ENCODE assay signal across 9 mouse cellular contexts in genomic region chr9:15685215-15685614, GRCm38 (mm10). TPM values are rescaled to one million over a fixed set of nuclear protein-coding genes. Genes with fewer than 3 reads are reported as not detected.
DNase-seq lines count a peak whose midpoint lies in the region; ATAC-seq lines count a peak whose summit lies in the region.
"Had no signal": no experiment of that assay in that cellular context is flagged by ENCODE, and none has a peak within 500 bp of the region (broad histone marks: within the 10 kb centered on the region; RNA-seq: fewer than 3 reads in every experiment).

No protein-coding gene starts in this region.

- WGBS in forebrain, embryonic 16.5 days = 17% methylated on average over 4 of the region's 4 CpGs
- 18% methylated on average over 4 of the region's 4 CpGs for WGBS in hindbrain, embryonic 12.5 days

- H3K9ac ChIP-seq in forebrain, embryonic 16.5 days (replicated peaks; ENCODE audit: low read depth, low read length) = no peak overlapping the region
- H3K9ac ChIP-seq in hindbrain, embryonic 12.5 days = no peak overlapping the region
- H3K9ac ChIP-seq: liver, embryonic 15.5 days had no signal

- no peak overlapping the region for H3K4me3 ChIP-seq in forebrain, embryonic 16.5 days (replicated peaks; ENCODE audit: low read length)
- H3K4me3 ChIP-seq in hindbrain, embryonic 12.5 days = no peak overlapping the region
- H3K4me3 ChIP-seq: liver, embryonic 15.5 days had no signal

- H3K36me3 ChIP-seq in forebrain, embryonic 16.5 days (ENCODE audit: control insufficient read depth, insufficient read depth) = no peaks in the 10 kb centered on the region
- no peaks in the 10 kb centered on the region for H3K36me3 ChIP-seq in hindbrain, embryonic 12.5 days
- H3K36me3 ChIP-seq: liver, embryonic 15.5 days had no signal

- peak; percentile 78 for ATAC-seq in forebrain, embryonic 16.5 days
- peak; percentile 68 for ATAC-seq in hindbrain, embryonic 12.5 days (ENCODE audit: low FRiP score)
- no peak for ATAC-seq in erythroblast, adult 5-6 weeks (replicated peaks; ENCODE audit: low FRiP score, poor library complexity, severe bottlenecking)

- H3K27me3 ChIP-seq in forebrain, embryonic 16.5 days (replicated peaks; ENCODE audit: control insufficient read depth, insufficient read depth, low read length) = no peaks in the 10 kb centered on the region
- no peaks in the 10 kb centered on the region for H3K27me3 ChIP-seq in hindbrain, embryonic 12.5 days
- H3K27me3 ChIP-seq: liver, embryonic 15.5 days had no signal

- no peaks in the 10 kb centered on the region for H3K4me1 ChIP-seq in forebrain, embryonic 16.5 days (replicated peaks; ENCODE audit: control insufficient read depth, insufficient read depth, low read length)
- H3K4me1 ChIP-seq in hindbrain, embryonic 12.5 days = 0 out of 2 replicates have a peak, but pooled peaks cover 2% of the 10 kb centered on the region
- H3K4me1 ChIP-seq: liver, embryonic 15.5 days had no signal

- H3K9me3 ChIP-seq in forebrain, embryonic 16.5 days (ENCODE audit: control insufficient read depth, low read length) = no peaks in the 10 kb centered on the region
- H3K9me3 ChIP-seq in hindbrain, embryonic 12.5 days (replicated peaks) = no peaks in the 10 kb centered on the region
- H3K9me3 ChIP-seq: liver, embryonic 15.5 days had no signal

- peak; percentile 81 for DNase-seq in NIH3T3 (ENCODE audit: low read depth)
- peak; percentile 31 for DNase-seq in c-Kit-positive CD71-positive TER-119-positive erythroid progenitor cells, embryonic 14.5 days (ENCODE audit: low spot score)
- peak; percentile 34 for DNase-seq in layer of hippocampus, adult 9-11 months
- DNase-seq in lung, postnatal 14 days = peak; percentile 80
- peak; percentile 55 for DNase-seq in retina, postnatal 7 days (ENCODE audit: low read depth, low spot score)

- H3K27ac ChIP-seq in forebrain, embryonic 16.5 days (ENCODE audit: low read length) = no peak overlapping the region
- H3K27ac ChIP-seq in hindbrain, embryonic 12.5 days = no peak overlapping the region
- H3K27ac ChIP-seq: liver, embryonic 15.5 days had no signal

- no peak overlapping the region for H3K4me2 ChIP-seq in forebrain, embryonic 16.5 days (ENCODE audit: low read length)
- H3K4me2 ChIP-seq in hindbrain, embryonic 12.5 days (replicated peaks) = no peak overlapping the region
- H3K4me2 ChIP-seq: liver, embryonic 15.5 days had no signal

RNA-seq across cellular contexts. Expression of gene Slc36a4, which starts 24.3 kb away (rescaled TPM):
- 31.7 and 33.1 TPM in 2 replicates for polyA plus RNA-seq in forebrain, embryonic 16.5 days (2015; fragmentation: Nextera tagmentation; extraction: Ambion mirVana)
- 23.6 and 24.4 TPM in 2 replicates for polyA plus RNA-seq in hindbrain, embryonic 12.5 days (2016; fragmentation: Nextera tagmentation; extraction: Ambion mirVana)
- total RNA-seq in erythroblast, adult 5-6 weeks (2015; ENCODE audit: low replicate concordance) = 6.9 and 8.2 TPM in 2 replicates
- 2.1 and 3.1 TPM in 2 replicates for total RNA-seq in erythroblast, adult 5-6 weeks (2017; ENCODE audit: low replicate concordance)

RNA-seq across cellular contexts. Expression of gene Deup1, which starts 57.5 kb away (rescaled TPM):
- 1.4 and 1.6 TPM in 2 replicates for polyA plus RNA-seq in forebrain, embryonic 16.5 days (2015; fragmentation: Nextera tagmentation; extraction: Ambion mirVana)
- 3.5 and 4.0 TPM in 2 replicates for polyA plus RNA-seq in hindbrain, embryonic 12.5 days (2016; fragmentation: Nextera tagmentation; extraction: Ambion mirVana)
- total RNA-seq in erythroblast, adult 5-6 weeks (2015; ENCODE audit: low replicate concordance) = not detected in 2 replicates
- total RNA-seq in erythroblast, adult 5-6 weeks (2017; ENCODE audit: low replicate concordance) = 0.28 TPM in 1 of 2 replicates, not detected in the other

Comparison
In these comparisons a context has a peak if more than half of its experiments do, and no peak if none do; other contexts are left out.
1. DNase-seq: peak in every context shown above with its lines; median percentile 81 in NIH3T3; 80 in lung, postnatal 14 days; 55 in retina, postnatal 7 days; 34 in layer of hippocampus, adult 9-11 months; 31 in c-Kit-positive CD71-positive TER-119-positive erythroid progenitor cells, embryonic 14.5 days.